Mouse (Mus musculus): Measurements from ENCODE around the gene Ski. TPM values are rescaled to one million over a fixed set of nuclear protein-coding genes. Genes with fewer than 3 reads are reported as not detected.

Gene Ski
- polyA plus RNA-seq, 1 experiment from 2014 or later = 22.6 TPM

DNA sequence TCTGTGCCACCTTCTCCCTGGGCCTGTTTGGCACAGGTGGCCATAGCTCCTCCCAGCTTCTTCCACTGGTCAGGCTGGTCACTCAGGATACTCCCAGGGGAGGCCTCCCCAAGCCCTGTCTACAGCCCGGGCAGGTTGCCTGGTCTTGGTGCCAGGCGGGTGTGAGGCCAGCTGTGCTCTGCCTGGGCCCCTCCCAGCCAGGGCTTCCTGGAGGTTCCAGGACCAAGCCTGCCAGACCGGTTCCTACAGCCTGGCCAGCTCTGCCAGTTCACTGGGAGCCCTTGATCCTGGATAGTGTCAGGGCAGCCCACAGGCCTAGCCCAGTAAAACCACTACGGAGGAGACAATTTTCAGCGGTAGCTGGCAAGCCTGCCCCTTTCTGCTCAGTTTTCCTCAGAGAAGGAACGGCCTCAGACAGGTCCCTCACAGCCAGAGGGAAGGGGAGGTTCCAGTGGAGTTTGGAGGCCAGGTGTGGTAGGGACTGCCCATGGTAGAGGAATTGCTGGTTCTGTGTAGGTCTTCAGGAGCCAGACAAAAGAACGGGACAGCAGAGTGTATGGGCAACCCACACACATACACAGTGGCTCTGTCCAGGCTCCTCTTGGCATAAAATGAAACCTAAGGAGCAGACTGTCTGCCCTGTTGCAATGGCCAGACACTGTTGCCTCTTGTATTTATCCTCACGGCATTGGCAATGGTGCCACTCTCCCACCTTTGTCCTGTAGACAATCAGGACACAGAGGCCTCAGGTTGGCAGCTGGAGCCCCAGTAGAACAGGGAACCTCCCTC is 73.3 kb downstream of the Ski start:
- no peak overlapping the region for H3K4me2 ChIP-seq (replicated peaks; ENCODE audit: low read depth, low read length)
- DNase-seq (ENCODE audit: low spot score) (peak; percentile 95), ATAC-seq (peak; percentile 69)
- H3K36me3 ChIP-seq (ENCODE audit: insufficient read depth, low read length) = no peaks in the 10 kb centered on the region
- no peak overlapping the region for H3K4me3 ChIP-seq (ENCODE audit: low read depth, low read length)
- no peaks in the 10 kb centered on the region for H3K9me3 ChIP-seq (ENCODE audit: low read length)
- no peak; the same call in 1 of the 2 replicates for TF ChIP-seq EP300 (IDR thresholded peaks at IDR 0.05)
- TF ChIP-seq CTCF (IDR thresholded peaks at IDR 0.05) = no peak
- peaks cover 34% of the 10 kb centered on the region for H3K4me1 ChIP-seq (ENCODE audit: insufficient read depth, low read depth, low read length)
- WGBS = 33% methylated on average over 8 of the region's 8 CpGs
- peak overlapping the region; percentile 94 for H3K27ac ChIP-seq (ENCODE audit: low read length)
- peak overlapping the region; percentile 5; the same call in 1 of the 2 replicates for H3K9ac ChIP-seq (replicated peaks; ENCODE audit: low read depth)
- no peaks in the 10 kb centered on the region for H3K27me3 ChIP-seq (replicated peaks; ENCODE audit: insufficient read depth, low read length)

DNA sequence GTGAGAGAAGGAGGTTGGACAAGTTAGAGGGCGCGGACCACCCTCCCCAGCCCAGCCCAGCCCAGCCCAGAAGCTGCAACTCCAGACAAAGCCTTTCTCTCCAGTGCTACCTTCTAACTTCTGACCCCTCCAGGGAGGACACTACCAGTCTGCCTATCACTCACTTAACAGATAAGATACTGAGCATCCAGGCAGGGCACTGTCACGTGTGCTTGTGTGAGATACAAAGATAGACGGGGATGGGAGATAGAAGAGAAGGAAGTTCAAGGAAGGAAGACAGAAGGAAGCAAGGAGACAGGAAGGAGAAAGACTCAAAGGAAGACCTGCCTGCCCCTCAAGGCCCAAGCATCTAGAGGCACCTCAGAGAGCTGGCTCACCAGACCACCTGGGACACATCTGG is 73.9 kb downstream of the Ski start:
- 58% methylated on average over 4 of the region's 4 CpGs for WGBS

DNA sequence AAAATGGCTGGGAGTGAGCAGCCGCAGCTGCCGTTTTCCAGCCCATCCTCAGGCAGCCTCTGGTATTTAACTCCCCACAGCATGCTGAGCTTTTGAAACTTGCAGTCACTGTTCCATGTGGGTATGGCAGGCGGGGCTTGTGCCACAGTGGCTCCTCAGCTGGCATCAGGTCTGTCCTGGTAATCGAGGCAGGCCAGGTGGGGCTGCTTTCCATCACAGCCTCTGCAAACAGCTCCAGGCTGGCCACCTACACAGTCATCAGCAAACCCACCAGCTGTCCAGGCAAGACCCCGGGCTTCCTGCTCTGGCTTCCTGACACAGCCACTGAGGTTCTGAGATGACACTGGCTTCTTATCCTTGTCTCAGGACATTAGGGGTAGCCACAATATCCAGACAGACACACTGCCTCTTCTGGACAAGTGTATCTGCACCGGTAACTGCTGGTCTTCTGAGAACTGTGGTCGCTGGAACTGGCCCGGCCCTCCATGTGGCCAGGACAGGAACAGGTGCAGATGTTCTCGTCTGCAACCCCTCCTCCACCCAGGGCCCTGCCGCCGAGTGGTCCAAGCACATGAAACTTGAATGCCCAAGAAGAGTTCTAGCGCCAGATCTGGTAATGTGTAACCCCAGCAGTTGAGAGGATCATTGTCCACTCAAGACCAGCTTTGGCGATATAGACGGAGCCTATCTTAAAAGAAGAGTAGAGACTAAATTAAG is 76.1 kb downstream of the Ski start:
- WGBS = 56% methylated on average over 14 of the region's 14 CpGs
- no peak overlapping the region for H3K27ac ChIP-seq (ENCODE audit: low read length)

More for the DNA sequence above, 73.9 kb downstream of the Ski start:
- Histone ChIP-seq H3K4me1 (ENCODE audit: insufficient read depth, low read depth, low read length) (peaks cover 36% of the 10 kb centered on the region), H3K4me3 (ENCODE audit: low read depth, low read length) (no peak overlapping the region), H3K36me3 (ENCODE audit: insufficient read depth, low read length) (no peaks in the 10 kb centered on the region), H3K27me3 (replicated peaks; ENCODE audit: insufficient read depth, low read length) (no peaks in the 10 kb centered on the region), H3K4me2 (replicated peaks; ENCODE audit: low read depth, low read length) (no peak overlapping the region), H3K9ac (replicated peaks; ENCODE audit: low read depth) (no peak overlapping the region; the same call in 1 of the 2 replicates), H3K27ac (ENCODE audit: low read length) (peak overlapping the region; percentile 94), H3K9me3 (ENCODE audit: low read length) (no peaks in the 10 kb centered on the region)
- ATAC-seq (no peak), DNase-seq (ENCODE audit: low spot score) (no peak)
- TF ChIP-seq EP300 (IDR thresholded peaks at IDR 0.05) = 0 out of 2 replicates have a peak, but pooled peaks have one; percentile 27
- no peak for TF ChIP-seq CTCF (IDR thresholded peaks at IDR 0.05)

DNA sequence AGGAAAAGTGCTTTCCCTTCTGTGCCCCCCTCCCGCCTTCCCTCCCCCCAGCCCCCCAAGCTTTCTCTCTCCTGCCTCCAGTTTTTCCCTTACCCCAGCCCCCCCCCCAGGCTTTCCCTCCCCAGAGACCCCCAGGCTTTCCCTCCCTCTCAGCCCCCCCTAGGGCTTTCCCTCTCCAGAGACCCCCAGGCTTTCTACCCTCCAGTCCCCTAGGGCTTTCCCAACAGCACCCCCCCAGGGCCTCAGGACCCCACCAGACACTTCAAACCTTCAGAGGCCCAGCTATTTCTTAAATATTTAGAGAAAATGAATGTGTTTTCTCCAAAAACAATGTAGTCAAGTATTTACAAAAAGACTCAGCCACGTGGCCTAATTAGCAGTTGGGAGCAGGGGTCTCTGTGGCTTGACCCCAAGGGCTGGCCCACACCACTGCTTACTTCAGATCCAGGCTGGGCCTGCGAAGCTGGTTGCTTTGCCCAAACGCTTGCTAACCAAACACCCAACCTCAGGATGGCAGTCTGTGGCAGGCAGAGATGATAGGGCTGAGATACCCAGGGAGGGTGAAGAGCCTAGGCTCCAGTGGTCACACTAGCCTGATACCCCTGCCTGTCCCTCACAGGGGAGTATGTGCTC is 77.7 kb downstream of the Ski start:
- Histone ChIP-seq H3K9me3 (ENCODE audit: low read length) (no peaks in the 10 kb centered on the region), H3K27ac (ENCODE audit: low read length) (peak overlapping the region; percentile 89), H3K27me3 (replicated peaks; ENCODE audit: insufficient read depth, low read length) (no peaks in the 10 kb centered on the region), H3K9ac (replicated peaks; ENCODE audit: low read depth) (no peak overlapping the region), H3K4me3 (ENCODE audit: low read depth, low read length) (no peak overlapping the region), H3K4me1 (ENCODE audit: insufficient read depth, low read depth, low read length) (peaks cover 20% of the 10 kb centered on the region), H3K36me3 (ENCODE audit: insufficient read depth, low read length) (no peaks in the 10 kb centered on the region), H3K4me2 (replicated peaks; ENCODE audit: low read depth, low read length) (no peak overlapping the region)
- no peak for TF ChIP-seq EP300 (IDR thresholded peaks at IDR 0.05)
- TF ChIP-seq CTCF (IDR thresholded peaks at IDR 0.05) = peak; percentile 40
- DNase-seq (ENCODE audit: low spot score) (no peak), ATAC-seq (no peak)
- 42% methylated on average over 4 of the region's 4 CpGs for WGBS

More for the DNA sequence above, 76.1 kb downstream of the Ski start:
- H3K4me2 ChIP-seq (replicated peaks; ENCODE audit: low read depth, low read length) = no peak overlapping the region
- no peak for TF ChIP-seq CTCF (IDR thresholded peaks at IDR 0.05)
- TF ChIP-seq EP300 (IDR thresholded peaks at IDR 0.05) = no peak
- H3K36me3 ChIP-seq (ENCODE audit: insufficient read depth, low read length) = no peaks in the 10 kb centered on the region
- H3K9ac ChIP-seq (replicated peaks; ENCODE audit: low read depth) = no peak overlapping the region
- DNase-seq (ENCODE audit: low spot score) = no peak
- no peak overlapping the region for H3K4me3 ChIP-seq (ENCODE audit: low read depth, low read length)
- no peak for ATAC-seq
- H3K9me3 ChIP-seq (ENCODE audit: low read length) = no peaks in the 10 kb centered on the region
- peaks cover 26% of the 10 kb centered on the region for H3K4me1 ChIP-seq (ENCODE audit: insufficient read depth, low read depth, low read length)
- no peaks in the 10 kb centered on the region for H3K27me3 ChIP-seq (replicated peaks; ENCODE audit: insufficient read depth, low read length)

DNA sequence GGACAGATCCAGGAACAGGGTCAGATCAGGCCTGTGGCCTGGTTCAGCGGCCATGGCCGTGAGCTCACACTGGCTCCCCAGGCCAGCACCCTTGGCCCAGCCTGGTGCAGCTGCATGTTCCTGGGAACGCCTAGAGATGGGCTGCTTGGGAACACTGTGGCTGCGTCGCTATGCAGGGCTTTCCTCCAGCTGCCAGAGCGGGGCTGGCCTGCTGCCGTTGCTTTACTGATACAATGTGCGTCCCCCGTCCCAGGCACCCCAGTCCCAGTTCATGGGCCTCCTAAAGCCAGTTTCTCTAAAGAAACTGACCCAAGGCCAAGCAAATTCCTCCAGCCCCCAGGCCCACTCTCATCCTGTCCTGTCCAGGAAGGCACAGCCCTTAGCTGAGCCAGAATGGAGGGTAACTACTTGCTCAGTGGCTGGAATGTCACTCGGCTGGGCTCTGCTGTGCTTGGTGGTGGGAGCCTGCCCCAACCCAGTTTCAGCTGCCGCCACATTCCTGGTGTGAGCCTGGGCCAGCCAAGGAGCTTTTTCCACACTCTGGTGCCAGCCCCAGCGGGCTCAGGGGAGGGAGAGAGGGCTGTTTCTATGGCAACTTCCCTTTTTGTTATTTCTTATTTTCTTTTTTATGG is 78.4 kb downstream of the Ski start:
- no peaks in the 10 kb centered on the region for H3K27me3 ChIP-seq (replicated peaks; ENCODE audit: insufficient read depth, low read length)
- no peaks in the 10 kb centered on the region for H3K36me3 ChIP-seq (ENCODE audit: insufficient read depth, low read length)
- peaks cover 14% of the 10 kb centered on the region for H3K4me1 ChIP-seq (ENCODE audit: insufficient read depth, low read depth, low read length)
- 0 out of 2 replicates have a peak overlapping the region, but pooled peaks have one; percentile 11 for H3K4me2 ChIP-seq (replicated peaks; ENCODE audit: low read depth, low read length)
- ATAC-seq = peak; percentile 85
- WGBS = 32% methylated on average over 12 of the region's 12 CpGs
- no peak overlapping the region for H3K4me3 ChIP-seq (ENCODE audit: low read depth, low read length)
- TF ChIP-seq CTCF (IDR thresholded peaks at IDR 0.05) (no peak), EP300 (IDR thresholded peaks at IDR 0.05) (no peak)
- H3K9me3 ChIP-seq (ENCODE audit: low read length) = no peaks in the 10 kb centered on the region
- H3K27ac ChIP-seq (ENCODE audit: low read length) = peak overlapping the region; percentile 89
- DNase-seq (ENCODE audit: low spot score) = peak; percentile 92
- no peak overlapping the region; the same call in 1 of the 2 replicates for H3K9ac ChIP-seq (replicated peaks; ENCODE audit: low read depth)
